Mouse (Mus musculus): ENCODE data around the gene Pitpnm2.
"Not testable (repeated sequence)": the region's sequence is repeated elsewhere in the genome, so short reads cannot be mapped to it uniquely, and the experiment has no call there.

Pitpnm2 gene

DNA sequence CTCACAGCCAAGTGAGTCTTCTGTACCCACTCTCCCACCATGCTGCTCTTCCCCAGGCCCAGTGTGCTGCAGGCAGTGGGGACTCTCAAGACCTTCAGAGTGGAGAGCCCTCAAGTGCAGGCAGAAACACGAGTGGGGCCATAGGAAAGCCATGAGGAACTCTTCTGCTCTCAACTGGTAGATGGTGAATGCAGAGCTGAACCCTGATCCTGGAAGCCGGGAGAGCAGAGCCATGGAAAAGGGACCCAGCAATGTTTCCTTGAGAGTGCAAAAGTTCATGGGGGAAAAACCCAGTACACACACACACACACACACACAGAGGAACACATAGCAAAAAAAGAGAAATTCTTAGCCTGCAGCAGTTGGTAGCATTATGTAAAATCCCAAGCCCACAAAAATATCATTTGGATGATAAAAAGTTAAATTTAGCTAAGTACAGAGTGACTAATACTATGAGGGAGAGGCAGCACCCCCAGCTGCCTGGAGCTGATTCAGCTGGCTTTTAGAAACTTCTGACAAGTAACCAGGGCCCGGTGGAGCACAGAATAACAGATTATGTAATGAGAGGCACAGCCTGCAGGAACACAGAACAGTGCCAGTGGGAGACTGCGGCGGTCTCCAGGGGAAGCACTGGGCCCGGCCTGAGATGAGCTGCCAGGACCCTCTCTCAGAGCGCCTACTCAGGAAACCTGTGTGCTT is 28.4 kb downstream of the Pitpnm2 start:
- DNase-seq (ENCODE audit: low spot score in 2 of 2) = peak; percentile 55 to 83

DNA sequence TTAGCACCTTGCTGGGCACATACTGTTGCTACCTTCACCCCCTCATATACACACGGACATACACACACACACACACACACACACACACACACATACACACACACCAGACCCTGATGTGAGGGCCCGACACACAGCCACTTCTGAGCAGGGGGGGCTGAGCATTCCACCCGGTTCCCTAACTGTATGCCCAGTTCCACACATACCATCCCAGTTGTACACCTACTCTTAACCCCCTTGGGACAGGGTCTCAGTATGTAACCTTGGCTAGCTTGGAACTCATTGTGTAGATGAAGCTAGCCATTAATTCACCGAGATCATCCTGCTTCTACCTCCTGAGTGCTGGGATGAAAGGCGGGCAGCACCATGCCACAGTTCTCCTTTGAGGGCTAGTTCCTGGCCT is 29.0 kb downstream of the Pitpnm2 start:
- no peak for DNase-seq (ENCODE audit: low spot score in 2 of 2)

DNA sequence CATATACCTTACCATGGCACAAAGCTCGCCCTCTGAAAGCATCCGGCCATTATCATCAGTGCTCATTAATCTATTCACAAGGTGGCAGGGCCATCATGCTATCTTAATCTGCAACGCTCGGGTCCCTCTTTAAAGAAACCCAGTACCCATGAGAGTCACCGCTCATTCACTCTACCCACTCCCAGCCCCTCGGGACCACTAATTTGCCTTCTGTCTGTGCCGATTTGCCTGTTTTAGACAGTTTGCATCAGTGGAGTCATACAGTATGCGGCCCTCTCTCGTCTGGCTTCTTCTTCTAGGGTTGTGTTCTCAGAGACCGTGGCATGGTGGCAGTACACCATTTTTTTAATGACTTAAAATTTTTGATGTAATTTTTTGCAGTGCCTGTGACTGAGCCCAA is 30.1 kb downstream of the Pitpnm2 start:
- no peak for DNase-seq (ENCODE audit: low spot score in 2 of 2)

DNA sequence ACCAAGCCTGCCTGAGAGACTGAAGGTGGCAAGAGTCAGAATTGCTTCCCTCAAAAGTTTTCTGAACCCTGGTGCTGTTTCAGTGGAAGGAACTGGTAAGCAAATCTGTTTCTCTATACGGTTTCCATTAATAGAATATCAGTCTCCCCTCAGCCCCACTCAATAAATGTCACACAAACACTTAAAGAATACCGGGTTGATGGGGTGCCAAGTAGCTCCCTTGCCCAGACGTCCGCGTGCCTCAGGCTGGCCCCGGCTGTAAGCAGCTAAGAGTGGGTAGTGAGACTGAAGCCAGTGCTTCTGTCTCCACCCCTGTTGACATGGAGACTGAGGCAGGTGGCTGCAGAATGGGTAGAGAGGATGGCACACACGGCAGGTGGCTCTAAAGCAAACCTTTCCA is 30.6 kb downstream of the Pitpnm2 start:
- no peak for DNase-seq (ENCODE audit: low spot score in 2 of 2)

DNA sequence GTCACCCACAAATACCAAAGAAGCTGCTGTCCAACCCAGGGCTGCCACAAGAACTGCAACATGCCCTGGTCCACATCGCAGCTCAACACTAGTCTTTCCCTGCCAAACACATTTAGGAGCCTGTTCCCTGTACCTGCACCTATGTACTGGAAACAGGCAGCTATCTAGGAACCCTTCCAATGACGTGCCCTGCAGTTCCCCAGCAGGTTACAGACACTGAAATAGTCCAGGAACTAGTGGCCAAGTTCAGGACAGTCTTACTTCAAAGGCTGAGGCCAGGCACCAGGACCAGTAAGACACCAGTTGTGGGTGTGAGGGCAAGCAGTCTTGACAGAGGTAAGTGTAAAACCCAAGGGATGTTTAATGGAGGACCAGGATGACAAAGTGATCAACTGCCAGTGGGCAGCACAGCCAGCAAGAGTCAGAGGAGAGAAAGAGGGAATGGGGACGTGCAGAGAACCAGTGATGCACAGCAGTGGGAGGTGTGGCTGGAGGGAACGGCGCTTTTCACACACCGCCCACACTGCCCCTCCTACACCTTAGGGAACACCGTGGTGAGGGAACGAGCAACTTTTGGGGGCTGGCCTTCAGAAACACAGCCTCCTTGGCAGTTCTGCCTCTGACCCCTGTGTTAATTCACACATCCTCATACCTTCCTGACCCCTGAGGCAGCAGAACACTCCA is 31.9 kb downstream of the Pitpnm2 start:
- no peak for DNase-seq (ENCODE audit: low spot score in 2 of 2)

DNA sequence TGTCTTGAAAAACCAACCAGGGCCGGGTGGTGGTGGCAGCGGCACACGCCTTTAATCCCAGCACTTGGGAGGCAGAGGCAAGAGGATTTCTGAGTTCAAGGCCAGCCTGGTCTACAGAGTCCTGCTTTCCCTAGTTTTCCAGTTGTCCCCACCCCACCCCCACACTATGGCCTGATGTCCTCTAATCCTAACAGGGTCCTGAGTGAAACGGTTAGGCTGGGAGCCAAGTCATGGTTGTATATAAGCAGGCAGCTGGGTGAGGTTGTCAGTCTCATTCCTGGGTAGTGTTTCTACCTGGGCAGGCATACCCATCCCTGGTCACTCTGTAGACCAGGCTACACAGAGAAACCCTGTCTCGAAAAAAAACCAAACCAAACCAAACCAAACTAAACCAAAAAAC is 32.5 kb downstream of the Pitpnm2 start:
- not testable (repeated sequence) for DNase-seq (ENCODE audit: low spot score in 2 of 2)

DNA sequence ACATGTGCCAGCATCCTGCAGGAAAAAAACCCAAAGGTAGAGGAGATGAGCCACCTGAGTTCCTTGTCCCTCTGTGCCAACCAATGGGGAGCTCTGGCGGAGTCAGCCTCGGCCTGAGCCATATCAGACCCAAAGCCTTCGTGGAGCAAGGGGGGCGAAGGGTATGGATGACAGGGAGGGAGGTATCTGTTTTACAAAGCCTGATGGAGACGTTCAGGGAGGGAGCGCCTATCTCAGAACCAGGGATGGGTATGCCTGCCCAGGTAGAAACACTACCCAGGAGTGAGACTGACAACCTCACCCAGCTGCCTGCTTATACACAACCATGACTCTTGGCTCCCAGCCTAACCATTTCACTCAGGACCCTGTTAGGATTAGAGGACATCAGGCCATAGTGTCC is 33.2 kb downstream of the Pitpnm2 start:
- no peak for DNase-seq (ENCODE audit: low spot score in 2 of 2)

DNA sequence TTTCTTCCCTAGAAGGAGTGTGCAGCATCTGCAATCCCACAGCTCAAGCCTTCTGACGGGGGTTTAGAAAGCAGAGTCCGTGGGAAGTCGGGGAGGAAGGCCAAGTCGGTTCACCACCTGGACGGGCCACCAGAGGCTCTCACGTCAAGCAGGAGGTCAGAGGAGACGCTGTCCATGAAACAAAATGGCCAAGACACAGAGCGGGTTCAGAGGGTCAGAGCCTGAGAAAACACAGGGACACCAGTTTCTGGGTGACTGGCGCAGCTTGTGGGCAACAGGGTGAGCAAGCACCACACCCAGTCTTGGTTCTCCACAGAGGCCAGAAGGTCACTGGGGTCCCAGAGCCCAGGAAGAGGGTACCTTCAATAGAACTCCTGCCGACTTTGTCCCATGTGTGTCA is 33.9 kb downstream of the Pitpnm2 start:
- DNase-seq (ENCODE audit: low spot score in 2 of 2) = no peak

DNA sequence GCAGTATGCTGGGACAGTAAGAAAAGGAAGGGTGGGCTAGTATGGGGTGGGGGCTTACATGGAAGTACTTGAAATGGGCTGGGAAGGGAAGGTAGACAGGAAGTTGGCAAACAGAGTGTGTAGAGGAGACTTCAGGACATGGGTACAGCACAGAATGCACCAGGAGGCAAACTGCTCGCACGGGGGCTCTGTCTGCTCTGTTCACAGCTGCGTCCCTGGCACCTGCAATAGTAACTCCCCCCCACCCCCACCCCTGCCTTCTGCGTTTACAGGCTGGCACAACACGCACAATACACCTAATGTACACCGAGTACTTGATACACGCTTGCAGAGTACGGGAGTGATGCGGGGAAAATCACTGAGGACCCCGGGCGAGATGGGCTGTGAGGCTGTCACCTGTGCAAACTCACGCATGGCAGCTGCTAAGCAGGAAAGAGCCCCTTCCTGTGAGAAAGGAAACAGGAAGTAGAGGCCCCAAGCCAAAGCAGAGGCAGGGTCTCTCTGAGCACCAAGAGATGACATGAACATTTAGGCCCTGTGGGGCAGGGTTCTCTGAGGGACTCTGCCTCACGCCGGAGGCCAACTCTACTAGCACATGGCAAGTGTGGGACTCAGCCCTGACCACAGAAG is 34.9 kb downstream of the Pitpnm2 start:
- DNase-seq (ENCODE audit: low spot score in 2 of 2) = no peak

DNA sequence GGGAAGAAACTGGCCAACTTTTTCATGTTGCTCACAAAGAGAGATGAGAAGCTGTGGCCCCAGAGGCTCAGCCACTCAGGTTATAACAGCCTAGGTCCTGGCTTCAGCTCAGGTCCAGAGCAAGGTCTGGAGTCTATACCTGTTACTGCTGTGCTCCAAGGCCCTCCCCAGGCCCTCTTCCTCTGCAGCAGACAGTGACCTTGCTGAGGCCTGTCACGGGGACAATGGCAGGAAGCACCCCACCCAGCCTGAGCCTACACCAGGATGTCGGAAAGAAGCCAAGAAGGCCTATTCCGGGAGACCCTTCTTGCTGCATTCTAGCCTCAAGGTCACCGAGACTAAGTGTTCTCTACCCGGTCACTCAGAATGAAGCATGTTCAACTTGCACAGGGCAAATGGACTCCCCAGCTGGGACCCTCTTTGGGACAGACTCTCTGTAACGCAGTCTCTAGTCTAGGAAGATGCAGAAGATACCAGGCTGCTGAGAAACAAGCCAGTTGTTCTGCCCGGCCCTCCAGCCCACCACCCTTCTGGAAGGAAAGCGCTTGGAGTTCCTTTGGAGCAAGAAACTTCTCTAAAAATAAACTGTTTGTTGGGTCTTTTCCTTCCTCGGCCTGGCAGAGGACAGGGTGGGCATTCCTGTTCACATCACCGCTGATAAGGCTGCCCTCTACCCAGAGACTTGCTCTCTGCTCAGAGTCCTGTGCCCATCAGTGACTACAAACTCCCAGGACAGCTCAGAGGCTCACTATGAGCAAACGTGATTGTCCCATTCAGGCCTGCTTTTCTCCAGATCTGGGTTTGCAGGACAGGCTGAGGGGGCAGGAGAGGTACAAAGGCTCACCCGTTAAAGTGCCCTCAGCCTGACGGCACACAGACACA is 35.7 kb downstream of the Pitpnm2 start:
- DNase-seq (ENCODE audit: low spot score in 2 of 2) = no peak

DNA sequence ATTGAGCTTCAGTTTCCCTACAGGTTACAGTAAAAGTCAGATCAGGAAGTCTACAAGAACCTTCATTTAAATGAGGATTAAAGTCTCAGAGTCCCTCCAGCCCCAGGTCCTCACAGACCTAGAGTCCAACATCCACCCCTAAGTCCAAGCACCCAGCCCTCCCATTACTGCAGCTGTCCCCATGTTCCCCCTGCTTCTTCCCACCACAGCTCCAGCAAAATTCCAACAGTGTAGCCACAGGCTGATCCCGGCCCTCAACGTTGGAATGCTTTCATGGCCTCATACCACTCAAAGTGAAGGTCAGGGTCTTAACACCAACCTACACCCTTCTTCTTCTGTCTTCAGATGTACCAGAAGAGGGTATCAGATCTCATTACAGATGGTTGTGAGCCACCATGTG is 37.9 kb downstream of the Pitpnm2 start:
- no peak for DNase-seq (ENCODE audit: low spot score in 2 of 2)

DNA sequence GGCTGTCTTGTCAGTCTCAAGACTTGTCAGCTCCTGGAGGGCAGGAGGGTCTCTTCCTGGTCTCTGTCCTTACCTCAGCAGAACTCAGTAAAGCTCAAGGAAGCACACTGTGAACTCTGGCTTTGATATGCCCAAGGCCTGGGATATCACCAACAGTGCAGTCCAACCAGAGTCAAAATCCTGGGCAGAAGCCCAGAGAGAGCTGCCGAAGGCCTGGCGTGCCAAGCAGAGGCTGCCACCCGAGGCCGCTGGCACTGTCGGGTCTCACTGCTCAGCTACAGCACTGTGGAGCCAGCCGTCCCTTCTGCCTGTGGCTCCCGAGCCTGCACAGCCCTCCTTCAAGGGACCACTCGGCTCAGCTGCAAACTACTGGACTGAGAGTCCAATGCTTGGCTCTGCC is 38.3 kb downstream of the Pitpnm2 start:
- DNase-seq (ENCODE audit: low spot score in 2 of 2) = no peak

DNA sequence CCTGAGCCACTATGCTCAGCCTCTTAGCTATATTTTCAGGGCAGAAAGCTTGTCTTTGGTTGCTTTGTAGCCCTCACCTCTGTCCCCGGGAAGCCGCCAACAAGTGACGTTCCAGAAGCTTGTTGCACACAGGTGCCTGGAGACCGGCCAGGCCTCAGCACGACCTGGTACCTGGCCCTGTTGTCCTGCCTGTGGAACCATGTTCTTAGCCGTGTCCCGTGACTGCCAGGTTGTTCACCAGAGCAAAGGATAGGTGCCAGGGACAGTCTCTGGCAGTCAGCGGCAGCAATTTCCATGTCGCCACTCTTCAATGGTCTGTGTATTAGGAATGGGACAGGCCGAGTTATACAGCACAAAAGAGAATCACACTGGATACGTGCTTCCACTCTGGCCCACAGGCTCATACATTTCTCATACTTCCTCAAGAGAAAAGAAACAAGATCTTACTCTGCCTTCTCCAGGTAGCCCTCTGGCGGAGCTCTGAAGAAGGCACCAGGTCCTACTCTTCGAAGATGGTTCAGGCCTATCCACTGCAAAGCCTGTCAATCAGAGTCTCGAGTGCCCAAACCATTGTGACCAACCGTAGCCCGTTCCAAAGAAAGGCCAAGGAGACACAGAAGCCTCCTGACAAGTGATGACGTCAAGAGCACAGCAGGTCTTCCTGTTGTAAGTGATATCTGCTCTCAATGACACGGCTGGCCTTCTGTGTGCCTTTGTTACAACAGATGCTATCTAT is 39.1 kb downstream of the Pitpnm2 start:
- DNase-seq (ENCODE audit: low spot score in 2 of 2) = no peak

DNA sequence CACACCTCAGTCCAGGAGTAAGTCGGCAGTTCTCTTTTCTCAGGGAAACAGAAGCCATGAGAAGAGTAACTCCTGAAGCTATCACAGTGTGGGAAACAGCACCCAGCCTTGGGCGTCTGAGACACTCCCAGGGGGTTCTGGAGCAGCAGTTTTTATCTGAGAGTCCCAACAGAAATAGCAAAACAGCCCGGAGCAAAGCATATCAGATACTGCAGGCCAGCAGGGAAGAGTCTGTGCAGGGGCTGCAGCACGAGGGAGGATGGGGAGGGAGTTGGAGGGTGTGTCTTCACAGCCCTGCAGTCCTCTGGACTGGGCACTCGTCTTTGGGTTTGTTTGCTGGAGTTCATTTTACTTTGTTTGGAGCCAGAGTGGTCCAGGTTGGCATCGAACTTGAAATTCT is 39.7 kb downstream of the Pitpnm2 start:
- DNase-seq (ENCODE audit: low spot score in 2 of 2) = no peak

DNA sequence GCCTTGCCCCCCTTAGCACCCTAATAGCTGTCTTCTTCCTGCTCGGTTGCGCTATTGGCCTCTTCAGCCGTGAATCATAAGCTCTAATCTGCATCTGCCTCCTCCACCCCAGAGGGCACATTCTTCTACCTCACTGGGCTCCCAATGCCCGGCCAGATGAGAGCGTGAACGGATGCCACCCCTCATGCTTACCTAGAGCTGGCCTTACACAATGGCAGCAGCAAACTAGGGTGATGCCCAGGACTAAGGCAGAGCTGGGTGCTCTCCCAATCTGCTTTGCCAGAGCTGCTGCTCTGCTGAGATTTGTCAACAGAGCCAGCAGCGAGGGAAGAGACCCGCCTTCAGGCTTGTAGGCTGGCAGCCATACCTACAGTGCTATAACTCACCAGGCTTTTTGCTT is 41.5 kb downstream of the Pitpnm2 start:
- no peak for DNase-seq (ENCODE audit: low spot score in 2 of 2)

DNA sequence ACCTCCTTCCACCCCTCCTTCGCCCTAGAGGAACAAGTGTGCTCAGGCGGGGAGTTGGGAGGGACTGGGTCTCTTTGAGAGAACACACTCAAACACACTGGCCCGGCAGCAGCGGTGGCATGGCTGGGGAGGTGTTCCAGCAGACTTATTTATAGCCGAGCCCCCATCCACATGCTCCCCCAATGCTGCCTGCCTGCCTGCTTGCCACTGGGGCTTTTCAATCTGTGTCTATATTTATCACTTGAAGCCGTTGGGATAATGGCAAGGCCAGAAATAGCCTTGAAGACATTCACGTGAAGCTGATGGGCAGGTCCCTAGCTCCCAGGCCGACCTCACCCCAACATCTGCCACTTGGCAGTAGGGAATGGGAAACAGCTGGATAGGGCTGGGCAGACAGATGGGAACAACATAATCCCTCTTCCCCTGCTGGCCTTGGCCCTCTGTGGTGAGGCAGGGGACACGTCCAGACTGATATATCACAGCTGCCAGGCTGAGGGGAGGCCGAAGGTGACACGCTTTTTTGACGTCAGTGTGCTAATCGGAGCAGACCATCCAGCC is 43.0 kb downstream of the Pitpnm2 start:
- no peak for DNase-seq (ENCODE audit: low spot score in 2 of 2)

DNA sequence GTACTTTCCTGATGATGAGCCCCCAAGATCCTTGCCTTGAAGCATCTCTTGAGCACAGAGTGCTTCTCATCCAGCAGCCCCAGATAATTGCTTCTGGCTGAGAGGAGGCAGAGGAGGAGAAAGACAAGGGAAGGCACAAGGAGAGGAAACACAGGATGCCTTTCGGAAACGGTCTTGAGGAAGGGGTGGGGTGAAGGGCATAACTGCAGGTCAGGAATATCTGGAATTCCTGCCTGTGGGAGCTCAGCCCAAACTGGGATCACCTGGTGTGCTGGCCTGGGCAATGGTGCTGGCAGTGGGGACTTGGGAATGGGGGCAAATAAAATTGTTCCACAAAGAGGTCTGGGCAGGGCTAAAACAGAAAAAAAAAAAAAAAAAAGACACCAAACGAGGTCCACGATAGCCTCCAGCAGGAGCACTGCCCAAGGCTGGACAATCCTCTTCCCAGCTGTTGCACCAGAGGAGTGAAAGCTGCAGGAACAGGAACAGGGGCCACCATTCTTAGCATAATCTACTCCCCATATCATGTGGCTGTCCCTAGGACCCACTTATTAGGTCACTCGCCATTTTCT is 43.7 kb downstream of the Pitpnm2 start:
- DNase-seq (ENCODE audit: low spot score in 2 of 2) = no peak

DNA sequence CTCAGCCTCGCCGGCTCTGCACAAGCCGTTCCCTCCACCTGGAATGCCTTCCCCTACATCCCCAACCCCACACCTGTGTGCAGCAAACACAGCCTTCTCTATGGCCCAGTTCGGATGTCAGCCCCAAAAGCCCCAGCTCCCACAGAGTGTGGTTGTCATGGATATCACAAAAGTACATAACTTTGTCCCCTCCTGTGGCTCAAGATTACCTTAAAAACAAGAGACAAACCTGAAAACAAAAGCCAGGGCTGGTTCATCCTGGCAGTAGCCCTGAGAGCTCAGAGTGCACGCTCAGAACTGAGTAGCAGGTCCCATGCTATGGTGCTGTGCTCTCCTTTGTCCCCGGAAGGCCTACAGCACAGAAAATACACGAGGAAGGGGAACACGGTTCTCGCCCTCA is 44.3 kb downstream of the Pitpnm2 start:
- DNase-seq (ENCODE audit: low spot score in 2 of 2) = no peak

DNA sequence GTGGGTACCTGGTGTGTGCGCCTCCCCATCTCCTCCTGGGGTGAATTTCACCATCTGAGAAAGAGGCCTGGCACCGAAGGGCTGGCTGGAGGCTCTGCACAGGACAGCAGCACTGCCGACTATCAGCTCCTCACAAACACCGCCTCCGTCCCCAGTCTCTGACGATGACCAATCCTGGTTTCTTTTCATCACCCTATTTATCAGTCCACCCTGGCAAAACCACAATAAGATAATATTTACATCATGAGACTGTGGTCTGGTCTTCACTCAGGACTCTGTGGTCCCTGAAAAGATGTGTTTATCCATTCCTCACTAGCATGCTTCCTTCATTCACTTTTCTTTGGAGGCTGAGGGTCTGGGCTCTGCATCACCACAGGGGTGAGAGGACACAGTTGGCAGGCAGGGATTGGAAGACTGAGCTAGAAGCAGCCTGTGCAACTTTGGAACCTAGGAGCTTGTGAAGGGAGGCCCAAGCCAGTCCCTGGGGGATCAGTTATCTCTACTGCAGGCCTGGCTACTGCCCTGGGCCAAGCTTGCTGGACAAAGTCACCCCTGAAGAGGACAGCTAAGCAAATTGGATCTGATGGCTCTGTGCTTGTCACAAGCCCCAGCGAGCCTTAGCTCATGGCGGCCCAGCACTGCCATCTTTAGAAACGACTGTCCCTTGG is 45.3 kb downstream of the Pitpnm2 start:
- no peak for DNase-seq (ENCODE audit: low spot score in 2 of 2)

DNA sequence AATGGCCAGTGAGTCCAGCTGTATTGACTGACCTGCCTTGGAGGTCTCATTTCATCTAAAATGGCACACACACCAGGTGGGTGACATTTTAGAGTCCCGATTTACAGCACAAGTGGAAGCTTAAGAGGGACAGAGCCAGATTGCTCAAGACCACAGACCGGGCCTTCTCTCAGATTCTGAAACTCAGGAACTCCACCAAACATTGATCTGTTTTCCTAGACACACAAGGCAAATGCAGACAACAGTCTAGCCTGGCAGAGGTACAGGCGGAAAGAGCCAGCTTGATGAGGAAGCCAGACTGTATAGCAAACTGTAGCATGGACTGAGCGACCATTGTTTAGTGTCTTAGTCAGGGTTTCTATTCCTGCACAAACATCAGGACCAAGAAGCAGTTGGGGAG is 46.3 kb downstream of the Pitpnm2 start:
- no peak for DNase-seq (ENCODE audit: low spot score in 2 of 2)
